Mouse (Mus musculus): ENCODE measurements around the gene Sema4b.

Gene Sema4b

DNA sequence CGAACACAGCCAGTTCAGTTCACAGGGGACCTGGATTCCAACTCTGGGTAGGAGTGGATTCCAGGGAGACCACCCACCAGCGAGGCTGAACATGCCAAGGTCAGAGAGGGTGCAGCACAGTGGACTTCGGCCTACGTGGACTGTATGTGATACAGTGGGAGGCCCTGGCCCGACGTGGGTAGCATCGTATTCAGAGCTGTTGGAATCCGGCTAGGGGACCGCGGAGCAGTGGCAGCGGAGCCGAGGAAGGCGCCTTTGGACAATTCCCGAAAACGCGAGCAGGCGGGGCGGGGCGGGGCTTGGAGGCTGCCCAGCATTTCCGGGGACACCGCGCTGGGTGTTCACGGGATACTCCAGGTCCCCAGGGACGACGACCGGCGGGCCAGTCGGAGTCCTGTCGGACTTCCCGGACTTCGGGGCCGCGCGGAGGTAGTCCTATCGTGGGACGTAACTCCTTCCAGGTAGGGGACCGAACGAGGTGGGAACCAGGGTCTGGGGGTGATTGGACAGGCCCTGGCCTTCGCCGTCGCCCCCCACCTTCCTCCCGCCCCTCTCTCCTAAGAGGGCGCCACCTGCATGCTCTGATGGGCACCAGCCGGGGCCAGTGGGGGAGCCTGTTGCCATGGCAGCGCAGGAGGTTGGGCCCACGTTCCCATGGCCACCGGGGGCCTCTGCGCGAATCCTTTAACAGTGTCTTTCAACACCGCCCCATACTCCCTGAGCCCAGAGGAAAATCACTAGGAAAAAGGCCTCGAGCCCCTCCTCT is at the start of gene Sema4b:
TSS of gene Sema4b (plus strand) at position 311 of the 766 bp plus-strand sequence.
- DNase-seq, result peak; percentile 86

DNA sequence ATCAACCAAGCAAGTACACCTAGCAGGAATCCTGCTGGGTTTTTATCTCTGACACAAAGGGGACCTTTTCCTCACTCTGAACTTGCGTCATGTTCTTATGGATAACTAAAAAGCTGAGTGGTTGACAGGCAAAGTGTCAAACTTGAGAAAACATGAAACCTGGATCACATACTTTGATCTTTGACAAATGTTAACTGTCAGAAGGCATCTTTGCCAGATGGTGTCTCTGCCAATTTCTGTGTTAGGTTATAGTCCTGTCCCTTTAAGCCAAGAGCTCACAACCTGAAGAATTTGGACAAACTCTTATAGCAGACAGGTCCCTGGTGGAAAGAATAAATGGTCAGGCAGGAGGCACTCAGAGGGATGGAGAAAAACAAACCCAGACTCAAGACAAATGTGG is 48.3 kb upstream of the Sema4b start:
- no peak for DNase-seq

DNA sequence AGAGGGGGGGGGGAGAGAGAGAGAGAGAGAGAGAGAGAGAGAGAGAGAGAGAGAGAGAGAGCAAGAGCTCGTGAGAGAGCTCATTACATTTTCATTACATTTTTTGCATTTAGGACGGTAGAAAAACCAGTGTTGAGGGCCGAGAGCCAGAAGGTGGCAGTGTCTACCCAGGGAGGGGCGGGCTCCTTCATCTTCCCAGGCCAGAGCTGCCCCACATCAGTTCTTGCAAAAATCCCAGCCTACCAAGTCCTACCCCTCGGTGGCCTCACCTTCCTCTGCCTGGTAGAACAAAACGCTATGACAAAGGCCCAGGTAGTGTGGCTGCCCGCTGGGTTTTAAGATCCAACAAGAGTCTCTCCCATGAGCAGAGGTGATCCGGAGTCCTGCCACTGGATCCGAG is 45.8 kb upstream of the Sema4b start:
- peak; percentile 57 for DNase-seq

DNA sequence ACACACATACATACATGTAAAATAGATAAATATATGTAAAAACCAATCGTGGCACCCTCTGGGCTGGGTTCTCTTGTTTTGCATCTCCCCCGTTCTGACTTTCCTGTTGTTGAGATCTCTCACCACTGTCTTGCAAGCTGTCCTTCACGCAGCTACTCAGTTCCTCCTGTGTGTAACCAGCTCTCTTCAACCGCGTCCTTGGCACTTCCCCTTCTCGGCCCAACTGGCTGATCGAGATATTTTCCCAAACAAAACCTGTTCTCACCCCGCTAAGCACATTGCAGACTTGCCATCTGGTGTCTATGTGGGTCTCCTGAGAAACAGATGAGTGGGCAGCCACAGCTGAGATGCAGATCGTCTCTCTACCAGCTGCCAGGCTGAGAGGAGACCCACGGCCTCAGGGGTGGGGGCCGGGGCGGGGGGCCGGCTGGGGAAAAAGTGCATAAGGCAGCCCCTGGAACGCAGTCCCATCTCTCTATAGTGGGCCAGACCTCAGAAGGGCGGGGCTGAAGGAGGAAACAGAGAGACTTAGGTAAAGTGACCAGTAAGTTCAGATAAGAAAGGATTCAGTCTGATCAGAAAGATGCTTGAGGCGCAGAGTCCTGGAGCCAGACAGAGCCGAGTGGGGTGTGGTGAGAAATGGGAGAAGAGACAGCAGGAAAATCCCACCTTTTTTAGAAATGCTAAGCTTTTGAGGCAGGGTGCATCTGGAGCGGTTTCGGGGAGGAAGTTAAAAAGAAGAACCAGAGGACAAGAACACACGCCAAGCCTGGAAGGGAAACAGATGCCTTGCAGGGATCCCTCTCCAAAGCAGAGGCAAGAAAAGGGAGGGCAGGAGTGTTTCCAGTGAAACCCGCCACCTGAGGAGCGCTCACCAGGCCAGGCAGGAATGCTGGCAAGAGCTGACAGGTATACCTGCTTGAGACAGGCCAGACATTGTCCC is 43.0 kb upstream of the Sema4b start:
- peak; percentile 24 for DNase-seq

DNA sequence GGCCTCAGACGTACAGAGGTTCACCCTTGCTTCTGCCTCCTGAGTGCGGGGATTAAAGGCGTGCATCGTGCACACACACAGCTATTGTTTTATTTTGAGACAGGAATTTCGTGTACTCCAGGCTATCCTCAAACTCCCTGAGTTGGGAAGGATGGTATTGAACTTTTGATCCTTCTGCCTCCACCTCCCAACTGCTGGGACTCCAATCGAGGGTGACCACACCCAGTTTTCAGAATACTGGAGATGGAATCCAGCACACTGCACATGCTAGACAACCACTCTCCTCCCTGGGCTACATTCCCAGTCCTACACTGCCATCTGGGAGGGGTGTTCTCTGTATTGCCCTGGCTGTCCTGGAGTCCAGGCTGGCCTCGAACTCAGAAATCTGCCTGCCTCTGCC is 41.9 kb upstream of the Sema4b start:
- DNase-seq, result no peak

DNA sequence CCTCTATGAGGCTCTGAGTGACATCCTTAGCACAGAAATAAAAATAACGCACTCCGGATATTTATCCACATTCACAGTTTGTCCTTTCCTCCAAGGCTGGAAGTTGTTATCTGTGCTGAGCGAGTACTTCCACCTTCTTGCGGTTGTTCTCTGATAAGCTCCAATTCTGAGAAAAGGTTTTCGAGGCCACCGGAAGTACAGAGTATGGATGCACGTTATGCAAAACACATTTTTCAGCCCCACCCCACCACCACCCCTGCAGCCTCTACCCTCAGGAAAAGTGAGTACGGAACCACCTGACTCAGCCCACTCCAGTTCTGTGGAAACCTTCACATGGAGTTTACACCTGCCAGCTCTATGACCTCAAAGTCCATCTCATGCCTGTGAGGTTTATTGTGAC is 40.6 kb upstream of the Sema4b start:
- no peak for DNase-seq

DNA sequence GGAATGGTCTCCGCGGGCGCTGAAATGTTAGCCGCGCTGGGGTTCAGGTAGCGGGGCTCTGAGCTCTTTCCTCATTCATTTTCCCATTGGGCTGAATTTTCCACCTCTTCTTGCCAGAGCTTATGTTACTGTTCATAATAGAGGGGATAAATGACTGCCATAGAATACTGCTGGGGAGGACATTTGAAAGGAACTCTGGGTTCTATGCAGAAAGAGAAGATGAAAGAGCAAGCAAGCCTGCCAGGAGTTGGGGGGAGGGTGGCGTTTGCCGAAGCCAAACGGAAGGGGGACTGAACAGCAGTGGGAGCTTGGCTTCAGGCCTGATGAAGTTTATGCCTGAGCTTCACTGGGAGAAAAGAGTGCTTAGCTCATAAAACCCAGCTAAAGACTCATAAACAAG is 37.3 kb upstream of the Sema4b start:
- DNase-seq, result no peak

DNA sequence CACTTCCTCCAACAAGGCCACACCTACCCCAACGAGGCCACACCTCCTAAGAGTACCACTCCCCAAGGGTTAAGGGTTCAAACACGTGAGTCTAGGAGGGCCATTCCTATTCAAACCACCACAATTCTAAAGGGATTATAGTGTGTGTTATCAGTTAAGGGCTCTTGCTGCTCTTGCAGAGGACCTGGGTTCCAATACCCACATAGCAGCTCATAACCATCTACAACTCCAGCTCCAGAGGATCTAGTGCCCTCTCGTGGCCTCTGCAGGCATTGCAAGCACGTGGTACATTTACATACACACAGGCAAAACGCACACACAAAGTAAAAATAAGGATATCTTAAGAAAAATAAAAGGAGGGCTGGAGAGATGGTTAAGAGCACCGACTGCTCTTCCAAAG is 34.5 kb upstream of the Sema4b start:
- no peak for DNase-seq

DNA sequence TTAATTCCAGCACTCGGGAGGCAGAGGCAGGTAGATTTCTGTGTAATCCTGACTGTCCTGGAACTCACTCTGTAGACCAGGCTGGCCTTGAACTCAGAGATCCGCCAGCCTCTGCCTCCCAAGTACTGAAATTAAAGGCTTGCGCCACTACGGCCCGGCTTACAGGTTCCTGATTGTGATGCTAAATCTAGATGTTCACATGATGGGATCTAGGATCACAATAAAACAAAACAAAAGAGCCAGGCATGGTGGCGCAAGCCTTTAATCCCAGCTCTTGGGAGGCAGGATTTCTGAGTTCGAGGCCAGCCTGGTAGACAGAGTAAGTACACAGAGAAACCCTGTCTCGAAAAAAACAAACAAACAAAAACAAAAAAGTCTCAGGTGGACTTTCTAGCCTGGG is 33.9 kb upstream of the Sema4b start:
- DNase-seq, result no peak

DNA sequence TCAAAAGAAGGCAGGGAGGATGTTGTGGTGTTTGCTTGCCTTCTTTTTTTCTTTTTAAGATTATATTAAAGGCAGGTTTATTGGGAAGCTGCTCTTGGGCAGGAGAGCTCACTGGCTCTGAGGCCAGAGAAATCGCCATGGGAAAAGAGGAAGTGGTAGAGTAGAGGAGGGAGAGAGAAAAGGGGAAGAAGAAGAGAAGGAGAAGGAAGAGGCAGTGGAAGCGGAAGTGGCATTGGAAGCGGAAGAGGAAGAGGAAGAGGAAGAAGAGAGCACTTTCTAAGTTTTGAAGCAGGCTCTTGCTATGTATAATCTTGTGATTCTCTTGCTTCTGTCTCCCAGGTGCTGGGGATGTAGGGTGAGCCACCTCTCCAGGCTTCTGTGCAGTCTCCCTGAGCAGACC is 32.0 kb upstream of the Sema4b start:
- DNase-seq, result no peak

DNA sequence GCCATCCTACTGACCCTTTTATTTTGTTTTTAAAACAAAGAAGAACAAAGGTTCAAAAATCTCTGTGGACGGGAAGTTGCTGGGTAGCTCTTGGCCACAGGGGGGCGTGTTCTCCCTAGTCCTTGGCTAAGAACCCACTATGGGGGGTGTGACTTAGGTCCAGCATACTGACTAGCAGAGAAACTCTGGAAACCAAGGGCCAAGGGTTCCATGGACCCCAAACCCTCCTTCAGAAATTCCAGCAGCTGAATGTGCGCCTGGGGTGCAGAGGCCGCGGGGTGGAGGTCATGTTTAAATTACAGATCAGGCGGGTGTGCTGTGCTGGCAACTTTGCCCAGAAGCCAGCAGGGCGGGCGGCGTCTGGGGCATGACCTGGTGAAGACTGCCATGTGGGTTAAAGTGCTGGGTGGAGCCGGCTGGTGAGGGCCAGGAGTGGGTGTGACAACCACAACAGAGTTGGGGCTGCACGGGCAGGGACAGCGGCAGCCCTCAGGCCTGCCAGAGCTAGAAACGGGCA is 29.9 kb upstream of the Sema4b start:
- DNase-seq, result peak; percentile 20

DNA sequence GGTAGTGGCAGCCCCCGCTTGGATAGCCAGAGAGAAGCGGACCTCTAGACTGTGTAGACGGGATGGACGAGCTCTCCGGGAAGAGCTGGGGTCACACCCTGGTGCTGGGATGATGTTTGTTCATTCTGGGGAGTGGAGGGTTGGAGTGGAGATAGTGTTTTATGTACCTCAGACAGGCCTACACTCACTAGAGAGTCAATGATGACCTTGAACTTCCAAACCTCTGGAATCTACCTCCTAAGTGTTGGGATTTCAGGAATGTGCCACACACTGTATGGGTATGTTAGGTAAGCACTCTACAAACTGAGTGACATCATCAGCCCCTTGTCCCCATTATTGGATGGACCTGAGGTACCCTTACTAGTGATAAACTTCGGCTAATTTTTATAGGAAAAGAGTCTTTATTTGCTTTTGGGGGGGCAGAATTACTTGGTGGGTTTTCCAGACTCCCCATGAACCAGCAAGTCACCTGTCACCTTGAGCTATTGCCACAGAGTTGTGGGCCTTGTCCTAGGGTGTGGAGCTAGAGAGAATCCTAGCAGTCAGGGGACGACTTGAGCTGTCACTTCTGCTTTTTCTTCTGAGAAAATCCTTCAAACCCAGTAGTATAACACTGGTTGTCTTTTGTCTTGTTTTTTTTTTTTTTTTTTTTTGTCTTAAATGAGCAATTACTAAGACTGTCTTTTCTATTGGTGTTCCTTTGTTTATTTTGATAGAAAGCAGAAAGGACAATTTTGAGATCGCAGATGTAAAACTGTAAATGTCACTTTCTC is 28.0 kb upstream of the Sema4b start:
- no peak for DNase-seq

DNA sequence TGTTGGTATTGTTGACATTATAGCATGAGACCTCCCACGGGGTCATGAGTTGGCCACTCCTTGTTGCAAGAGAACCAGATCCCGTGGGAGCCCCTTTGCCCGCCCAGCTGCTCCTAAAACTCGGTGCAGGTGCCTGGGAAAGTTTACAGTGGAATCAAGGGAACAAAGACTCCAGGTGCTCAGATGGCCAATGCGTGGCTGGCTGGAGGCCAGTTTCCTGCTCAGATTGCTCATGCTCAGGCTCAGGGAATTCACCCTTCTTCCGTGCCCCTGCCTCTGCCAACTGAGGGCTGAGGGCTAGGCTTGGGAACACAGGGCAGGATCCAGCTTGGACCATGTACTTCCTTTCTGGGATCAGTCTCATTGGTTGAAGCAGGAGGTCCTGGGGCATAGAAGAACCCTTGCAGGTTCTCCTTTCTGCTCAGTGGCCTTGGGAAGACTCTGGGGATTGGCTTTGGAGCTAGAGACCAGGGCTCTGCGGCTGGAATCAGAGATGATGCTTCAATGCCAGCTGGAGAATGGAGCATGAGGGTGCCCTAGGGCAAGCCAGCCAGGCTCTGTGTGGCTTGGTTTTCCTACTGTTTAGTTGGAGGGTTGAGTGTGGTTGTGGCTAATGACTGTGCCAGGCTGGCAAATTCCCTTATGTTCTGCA is 26.2 kb upstream of the Sema4b start:
- DNase-seq, result no peak

DNA sequence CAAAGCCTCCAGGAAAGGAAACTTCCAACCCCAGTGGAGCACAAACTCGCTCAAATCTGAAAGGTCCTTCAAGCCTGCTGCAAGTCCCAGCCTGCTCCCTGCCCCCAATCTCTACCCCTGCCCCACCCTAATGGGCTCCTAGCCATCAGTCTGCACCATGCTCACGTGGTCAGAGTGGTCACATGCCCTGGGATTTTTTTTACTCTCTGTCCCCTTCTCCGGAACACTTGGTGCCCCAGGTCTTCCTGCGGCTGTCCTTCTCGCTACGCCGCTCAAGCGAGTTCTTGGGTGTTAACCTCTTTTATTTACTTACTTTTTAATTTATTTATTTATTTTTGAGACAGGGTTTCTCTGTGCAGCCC is 25.7 kb upstream of the Sema4b start:
- DNase-seq, result peak; percentile 25

DNA sequence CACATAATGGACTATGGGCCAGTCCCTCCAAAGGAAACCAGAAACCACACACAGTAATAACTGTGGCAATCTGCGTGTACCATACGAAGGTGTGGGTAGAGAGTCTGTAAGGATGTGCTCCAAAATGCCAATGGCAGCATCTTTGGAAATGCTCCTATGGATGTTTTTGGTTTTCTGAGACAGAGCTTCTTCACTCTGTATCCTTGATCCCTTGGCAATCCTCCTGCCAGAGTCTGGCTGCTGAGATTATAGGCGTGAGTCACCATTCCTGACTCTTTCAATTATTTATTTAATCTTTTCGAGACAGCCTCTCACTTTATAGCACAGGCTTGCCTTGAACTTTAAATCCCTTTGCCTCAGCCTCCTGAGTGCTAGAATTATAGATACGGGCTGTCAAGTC is 21.2 kb upstream of the Sema4b start:
- no peak for DNase-seq

DNA sequence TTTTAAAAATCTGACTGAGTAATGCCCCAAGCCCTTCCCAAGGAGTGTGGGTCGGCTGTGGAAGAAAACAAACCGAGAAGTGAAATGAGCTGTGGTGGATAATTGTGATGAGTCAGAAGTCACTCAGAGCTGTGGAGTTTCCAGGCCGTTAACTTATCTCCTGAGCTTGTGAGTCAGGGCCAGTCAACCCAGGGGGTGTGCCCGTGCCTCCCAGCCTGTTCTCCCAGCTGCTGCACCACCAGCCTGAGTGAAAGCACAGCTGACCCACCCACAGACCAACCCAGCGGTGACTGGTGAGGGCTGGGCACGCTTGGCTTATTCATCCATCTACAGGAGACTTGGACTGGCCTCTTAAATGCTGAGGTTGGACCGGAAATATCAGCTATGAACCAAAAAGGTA is 19.9 kb upstream of the Sema4b start:
- no peak for DNase-seq

DNA sequence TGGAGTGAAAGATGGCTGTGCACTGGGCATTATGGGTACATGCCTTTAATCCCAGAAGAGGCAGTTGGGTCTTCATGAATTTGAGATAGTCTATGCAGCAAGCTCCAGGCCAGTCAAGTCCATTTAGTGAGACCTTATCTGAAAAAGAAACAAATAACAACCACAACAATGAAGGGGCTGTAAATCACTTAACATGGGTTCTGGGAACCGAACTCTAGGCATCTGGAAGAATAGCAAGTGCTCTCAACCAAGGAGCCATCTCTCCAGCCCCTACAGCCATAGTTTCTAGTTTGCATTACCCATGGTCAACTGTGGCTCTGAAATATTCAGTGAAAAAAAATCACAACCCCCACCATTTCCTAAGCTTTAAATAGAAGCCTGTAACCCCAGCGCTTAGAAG is 16.8 kb upstream of the Sema4b start:
- no peak for DNase-seq

DNA sequence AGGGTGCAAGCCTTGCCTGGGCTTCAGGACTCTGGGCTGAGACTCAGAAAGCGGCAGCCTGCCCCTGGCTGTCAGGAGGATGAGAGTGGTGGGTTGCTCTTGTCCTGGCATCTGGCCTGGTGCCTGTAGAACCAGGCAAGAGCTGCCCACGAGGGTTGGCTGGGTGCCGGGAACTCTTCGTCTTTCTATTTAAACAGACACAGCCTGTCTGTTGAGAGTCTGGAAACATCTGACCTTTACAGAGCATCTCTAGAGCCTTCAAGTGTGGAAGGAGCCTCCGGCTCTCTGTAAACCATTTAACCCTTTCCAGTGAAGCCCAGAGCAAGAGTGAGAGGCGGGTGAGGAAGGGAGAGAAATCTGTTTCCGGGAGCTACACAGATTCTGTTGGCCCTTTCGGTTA is 15.3 kb upstream of the Sema4b start:
- DNase-seq, result no peak

DNA sequence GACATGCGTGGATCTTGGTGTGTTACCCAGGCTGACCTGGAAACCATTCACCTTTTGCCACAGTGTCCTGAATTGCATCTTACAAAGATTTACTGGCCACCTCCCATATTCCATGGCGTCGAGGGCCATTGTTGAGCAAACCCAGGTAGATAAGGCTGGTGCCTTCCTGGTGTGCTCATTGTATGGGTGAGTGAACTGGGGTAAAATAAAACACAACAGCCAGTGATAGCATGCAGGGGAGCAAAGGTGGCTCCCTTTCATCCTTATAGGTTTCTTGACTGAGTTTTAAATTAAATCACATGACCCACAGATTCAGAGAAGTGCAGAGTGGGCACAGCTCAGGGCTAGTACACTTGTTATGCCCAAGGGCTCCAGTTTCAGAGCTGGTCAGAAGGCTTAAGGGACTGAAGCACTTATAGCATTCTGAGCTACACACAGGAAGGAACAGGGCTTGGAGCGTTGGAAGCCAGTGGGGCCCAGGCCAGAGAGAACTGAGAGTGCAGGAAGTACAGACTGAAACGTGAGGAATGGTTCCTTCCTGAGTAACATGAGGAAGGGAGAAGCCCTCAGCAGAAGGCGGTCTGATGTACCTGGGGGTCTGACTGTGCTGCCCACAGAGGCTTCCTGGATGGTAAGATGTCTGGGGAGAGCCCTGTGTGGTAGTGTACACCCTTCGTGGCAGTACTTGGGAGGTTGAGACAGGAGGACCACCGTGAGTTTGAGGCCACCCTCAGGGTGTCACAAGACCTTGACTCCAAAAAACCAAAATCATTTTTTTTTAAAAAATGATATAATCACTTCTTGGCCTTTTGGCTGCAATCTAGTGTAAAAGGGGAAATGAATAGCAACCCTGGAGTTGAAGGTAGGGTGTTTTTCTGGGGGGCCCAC is 14.3 kb upstream of the Sema4b start:
- DNase-seq, result no peak

DNA sequence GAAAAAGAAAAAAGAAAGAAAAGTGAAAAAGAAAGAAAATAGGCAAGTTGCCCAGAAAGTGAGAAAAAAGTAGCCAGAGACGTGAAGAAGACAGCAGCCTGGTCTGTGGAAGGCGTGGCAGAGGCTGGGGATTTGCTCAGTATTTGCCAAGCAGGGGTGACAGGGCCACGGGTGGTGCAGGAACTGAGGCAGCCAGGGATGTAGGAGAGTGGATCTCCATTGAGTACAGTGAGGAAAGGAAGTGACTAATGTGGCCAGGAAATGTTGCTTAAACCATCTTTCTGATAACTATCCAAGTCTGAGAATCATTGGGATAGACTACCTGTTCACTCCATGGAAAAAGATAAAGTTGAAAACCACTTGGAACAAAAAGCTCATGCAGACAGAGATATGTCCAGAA is 10.5 kb upstream of the Sema4b start:
- DNase-seq, result no peak

DNA sequence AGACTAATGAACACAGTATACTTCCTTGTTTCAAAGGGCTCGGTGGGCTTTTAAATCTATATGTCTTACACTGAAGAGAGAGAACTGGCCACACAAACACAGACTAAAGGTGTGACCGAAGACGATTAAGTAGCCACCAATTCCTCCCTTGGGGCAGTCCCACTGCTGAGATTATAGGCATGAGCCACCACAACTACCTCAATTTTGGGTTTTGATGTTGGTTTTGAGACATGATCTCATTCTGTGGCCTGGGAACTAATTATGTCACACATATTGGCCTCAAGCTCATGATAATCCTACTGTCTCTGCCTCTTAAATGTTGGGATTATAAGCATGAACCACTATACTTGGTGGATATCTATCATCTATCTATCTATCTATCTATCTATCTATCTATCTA is 9.2 kb upstream of the Sema4b start:
- DNase-seq, result no peak

All from cerebellum, adult 9-11 months (tissue).